Mouse (Mus musculus): ENCODE data around the gene Fam168a.

DNA sequence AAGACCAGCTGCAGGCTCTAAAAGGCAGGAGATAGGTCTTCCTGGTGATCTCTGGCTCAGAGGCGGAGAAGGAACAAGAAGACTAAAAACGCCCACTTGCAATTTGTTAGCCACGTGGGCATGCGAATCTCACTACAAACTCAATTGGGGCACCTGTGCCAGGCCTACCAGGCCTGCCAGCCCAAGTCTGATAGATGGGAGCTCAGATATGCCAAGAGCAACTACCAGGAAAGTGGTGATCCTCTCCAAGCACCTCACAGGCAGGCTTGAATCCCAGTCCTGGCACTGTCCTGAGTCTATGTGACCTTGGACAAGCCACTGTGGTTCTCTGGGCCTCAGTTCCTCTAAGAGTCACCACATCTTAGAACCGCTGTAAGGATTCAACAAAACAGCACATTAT is 154.8 kb downstream of the Fam168a start:
- TF ChIP-seq CTCF (conservative IDR thresholded peaks at IDR 0.05; ENCODE audit: low read length) (no peak), NANOG (IDR thresholded peaks at IDR 0.05; ENCODE audit: borderline replicate concordance, low read length) (no peak)

Data from E14TG2a.4 (cell line).